Mouse (Mus musculus) olfactory bulb, adult 2 months (tissue): ENCODE data around the gene Rad51b. TPM values are rescaled to one million over a fixed set of nuclear protein-coding genes. Genes with fewer than 3 reads are reported as not detected.

Source experiments
- H3K27ac ChIP-seq: fragments of 200-500 bp; 2 replicates; pipeline ENCODE4 v1.5.1; 2012; ENCODE audit warnings: low read depth, low read length; ENCODE audit not compliant: insufficient read depth
- H3K4me1 ChIP-seq: fragments of 200-500 bp; 2 replicates; pipeline ENCODE4 v1.6.1; 2012; ENCODE audit warnings: low read length; ENCODE audit not compliant: control insufficient read depth, insufficient read depth
- H3K4me3 ChIP-seq: fragments of 200-500 bp; 2 replicates; pipeline ENCODE4 v1.5.1; 2012; ENCODE audit warnings: mild to moderate bottlenecking, low read depth, low read length, moderate library complexity; ENCODE audit not compliant: insufficient read depth
- CTCF ChIP-seq: fragments of 200-500 bp; IDR thresholded peaks from 2 replicates; pipeline ENCODE4 v1.5.1; 2012; ENCODE audit warnings: low read depth, mild to moderate bottlenecking, low read length, moderate library complexity; ENCODE audit not compliant: insufficient read depth
- POLR2A ChIP-seq: fragments of 200-500 bp; IDR thresholded peaks from 2 replicates; pipeline ENCODE4 v1.6.1; 2012; ENCODE audit warnings: mild to moderate bottlenecking, low read depth, low read length, moderate library complexity; ENCODE audit not compliant: insufficient read depth
- WGBS: fragments of 180-500 bp; shearing (Covaris S2); methylation state at CpG from one replicate; pipeline ENCODE4 v1.1.7; 2018; 5-methylcytosine and 5-hydroxymethylcytosine counted together
- polyA plus RNA-seq: library from polyadenylated mRNA; stranded (reverse); fragments of >200 nt; gene quantifications from 2 replicates; pipeline ENCODE4 v1.2.4, GENCODE M21; 2012; ENCODE audit warnings: low replicate concordance; ENCODE audit not compliant: missing spikeins, insufficient read depth, insufficient read length

The Rad51b gene
- polyA plus RNA-seq, 1 experiment = not detected

- no peak overlapping the region for H3K4me3 ChIP-seq
- H3K27ac ChIP-seq = no peak overlapping the region
- 29% methylated on average over 10 of the region's 10 CpGs for WGBS
Observed at GRCm38 (mm10) chr12:79663131-79663892, 366.2 kb downstream of the Rad51b start.

GRCm38 (mm10) chr12:79663893-79664574 lies 367.0 kb downstream of the Rad51b start:
- Histone ChIP-seq H3K27ac (no peak overlapping the region), H3K4me3 (no peak overlapping the region), H3K4me1 (peaks cover 4% of the 10 kb centered on the region)
- TF ChIP-seq POLR2A = no peak
- TF ChIP-seq CTCF = no peak
- WGBS = 93% methylated on average over 7 of the region's 7 CpGs

More at GRCm38 (mm10) chr12:79663131-79663892, 366.2 kb downstream of the Rad51b start:
- no peak for TF ChIP-seq CTCF
- no peak for TF ChIP-seq POLR2A
- peaks cover 4% of the 10 kb centered on the region for H3K4me1 ChIP-seq

- WGBS = 82% methylated on average over 11 of the region's 11 CpGs
- H3K4me1 ChIP-seq = peaks cover 2% of the 10 kb centered on the region; the same call in 1 of the 2 replicates
- H3K27ac ChIP-seq = no peak overlapping the region
- H3K4me3 ChIP-seq = no peak overlapping the region
- no peak for TF ChIP-seq POLR2A
- no peak for TF ChIP-seq CTCF
Observed at GRCm38 (mm10) chr12:79674846-79675439, 377.9 kb downstream of the Rad51b start.

- Histone ChIP-seq H3K4me3 (no peak overlapping the region), H3K27ac (no peak overlapping the region), H3K4me1 (peaks cover 2% of the 10 kb centered on the region; the same call in 1 of the 2 replicates)
- 67% methylated on average over 13 of the region's 13 CpGs for WGBS
- TF ChIP-seq POLR2A = no peak
- TF ChIP-seq CTCF = no peak
Observed at GRCm38 (mm10) chr12:79675440-79676176, 378.5 kb downstream of the Rad51b start.

- 84% methylated on average over 6 of the region's 6 CpGs for WGBS
- Histone ChIP-seq H3K4me3 (no peak overlapping the region), H3K27ac (no peak overlapping the region), H3K4me1 (peaks cover 2% of the 10 kb centered on the region; the same call in 1 of the 2 replicates)
- no peak for TF ChIP-seq POLR2A
- TF ChIP-seq CTCF = no peak
Observed at GRCm38 (mm10) chr12:79676251-79676650, 379.2 kb downstream of the Rad51b start.

GRCm38 (mm10) chr12:79676896-79677295 lies 379.8 kb downstream of the Rad51b start:
- peaks cover 2% of the 10 kb centered on the region; the same call in 1 of the 2 replicates for H3K4me1 ChIP-seq
- WGBS = 91% methylated on average over 5 of the region's 5 CpGs
- no peak overlapping the region for H3K4me3 ChIP-seq
- H3K27ac ChIP-seq = no peak overlapping the region
- TF ChIP-seq CTCF = no peak
- no peak for TF ChIP-seq POLR2A

GRCm38 (mm10) chr12:79679251-79679901 lies 382.3 kb downstream of the Rad51b start:
- 58% methylated on average over 11 of the region's 11 CpGs for WGBS
- TF ChIP-seq POLR2A = no peak
- TF ChIP-seq CTCF = no peak
- Histone ChIP-seq H3K27ac (no peak overlapping the region), H3K4me3 (no peak overlapping the region), H3K4me1 (peaks cover 2% of the 10 kb centered on the region; the same call in 1 of the 2 replicates)

GRCm38 (mm10) chr12:79679941-79680697 lies 383.0 kb downstream of the Rad51b start:
- no peak overlapping the region for H3K27ac ChIP-seq
- 83% methylated on average over 9 of the region's 9 CpGs for WGBS
- H3K4me3 ChIP-seq = no peak overlapping the region
- peaks cover 2% of the 10 kb centered on the region; the same call in 1 of the 2 replicates for H3K4me1 ChIP-seq
- no peak for TF ChIP-seq POLR2A
- TF ChIP-seq CTCF = no peak
